In genomic region chr8:47351914-47352701, GRCm38 (mm10) we compare ENCODE assay signal across 9 mouse cellular contexts.
DNase-seq lines count a peak whose midpoint lies in the region; ATAC-seq and TF ChIP-seq lines count a peak whose summit lies in the region.
"Had no signal": no experiment of that assay in that cellular context is flagged by ENCODE, and none has a peak within 500 bp of the region (broad histone marks: within the 10 kb centered on the region; RNA-seq: fewer than 3 reads in every experiment).

No protein-coding gene starts in this region.

- peaks cover 10% of the 10 kb centered on the region for H3K4me1 ChIP-seq in forebrain, embryonic 16.5 days (replicated peaks; ENCODE audit: control insufficient read depth, insufficient read depth, low read length)
- H3K4me1 ChIP-seq: liver, embryonic 15.5 days had no signal

- DNase-seq in adrenal gland, adult 2 months, result peak; percentile 53
- peak; percentile 60 to 67 for DNase-seq in heart, postnatal 36 days
- DNase-seq in lung, adult 18-20 months, result peak; percentile 35 to 54
- DNase-seq in left cerebral cortex, adult 2 months (ENCODE audit: extremely low spot score in 1 of 2, low spot score in 2 of 2), result no peak
- no peak for DNase-seq in frontal cortex, postnatal 10 days (ENCODE audit: low spot score in 2 of 2)
- no peak for DNase-seq in spleen, adult 18-20 months
- no peak for DNase-seq in cerebellum, adult 11 months

- peak overlapping the region; percentile 16 for H3K4me3 ChIP-seq in forebrain, embryonic 16.5 days (replicated peaks; ENCODE audit: low read length)
- no peak overlapping the region for H3K4me3 ChIP-seq in left cerebral cortex, adult 2 months
- H3K4me3 ChIP-seq: liver, embryonic 15.5 days had no signal

- no peaks in the 10 kb centered on the region for H3K36me3 ChIP-seq in forebrain, embryonic 16.5 days (ENCODE audit: control insufficient read depth, insufficient read depth)
- H3K36me3 ChIP-seq: liver, embryonic 15.5 days had no signal

- no peaks in the 10 kb centered on the region for H3K27me3 ChIP-seq in forebrain, embryonic 16.5 days (replicated peaks; ENCODE audit: control insufficient read depth, insufficient read depth, low read length)
- H3K27me3 ChIP-seq: liver, embryonic 15.5 days had no signal

- TF ChIP-seq CTCF in left cerebral cortex, adult 2 months (IDR thresholded peaks at IDR 0.05), result no peak

- H3K27ac ChIP-seq in forebrain, embryonic 16.5 days (ENCODE audit: low read length), result peak overlapping the region; percentile 51; the same call in 1 of the 2 replicates
- H3K27ac ChIP-seq in left cerebral cortex, adult 2 months, result no peak overlapping the region
- H3K27ac ChIP-seq: liver, embryonic 15.5 days had no signal

- WGBS in forebrain, embryonic 16.5 days, result 39% methylated on average over 21 of the region's 21 CpGs

- peak overlapping the region; percentile 28 for H3K4me2 ChIP-seq in forebrain, embryonic 16.5 days (ENCODE audit: low read length)
- H3K4me2 ChIP-seq: liver, embryonic 15.5 days had no signal

- intact Hi-C loops in heart, postnatal 36 days (cut with DNase I), result loop anchor here (5.0 kb wide), 1 partner anchor 65 kb away; no protein-coding TSS in a partner anchor
- intact Hi-C loops in left cerebral cortex, adult 2 months (cut with DNase I), result no loop called here

- no peak for ATAC-seq in forebrain, embryonic 16.5 days

- no peaks in the 10 kb centered on the region for H3K9me3 ChIP-seq in forebrain, embryonic 16.5 days (ENCODE audit: control insufficient read depth, low read length)
- H3K9me3 ChIP-seq: liver, embryonic 15.5 days had no signal

- 0 out of 2 replicates have a peak overlapping the region, but pooled peaks have one; percentile 11 for H3K9ac ChIP-seq in forebrain, embryonic 16.5 days (replicated peaks; ENCODE audit: low read depth, low read length)
- H3K9ac ChIP-seq: liver, embryonic 15.5 days had no signal

Comparison
In these comparisons a context has a peak if more than half of its experiments do, and no peak if none do; other contexts are left out.
1. DNase-seq: peak in adrenal gland, adult 2 months (single experiment), heart, postnatal 36 days (2 of 2) and lung, adult 18-20 months (2 of 2); none in left cerebral cortex, adult 2 months (0 of 2), frontal cortex, postnatal 10 days (0 of 2), spleen, adult 18-20 months (0 of 2) and cerebellum, adult 11 months (single experiment).